Mouse (Mus musculus): ENCODE data around the gene Rps26. TPM values are rescaled to one million over a fixed set of nuclear protein-coding genes. Genes with fewer than 3 reads are reported as not detected.
A peak's percentile ranks its signal among the peaks of the same experiment; 100 is the strongest.

Rps26 gene
- polyA plus RNA-seq, 1 experiment from 2014 or later = 485 TPM

DNA sequence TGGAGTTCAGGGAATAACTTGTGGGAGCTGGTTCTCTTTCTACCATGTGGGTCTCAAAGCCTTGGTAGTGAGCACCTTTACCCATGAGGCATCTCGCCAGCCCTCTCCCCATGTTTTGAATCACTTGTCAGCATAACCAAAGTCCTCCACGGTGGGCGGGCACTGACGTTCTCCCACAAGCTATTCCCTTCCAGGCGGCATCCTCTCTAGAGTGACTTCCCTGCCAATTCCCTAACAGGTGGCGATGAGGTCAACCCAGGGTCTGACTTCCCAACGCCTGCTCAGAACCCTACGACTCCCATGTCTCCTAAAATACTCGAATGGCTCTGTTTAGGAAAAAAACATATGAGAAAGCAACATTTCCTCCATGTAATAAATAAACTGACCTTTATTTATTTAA lies 31.3 kb upstream of the Rps26 start:
- Histone ChIP-seq H3K27ac (no peak overlapping the region), H3K36me3 (no peaks in the 10 kb centered on the region), H3K9ac (no peak overlapping the region), H3K4me2 (no peak overlapping the region), H3K9me3 (no peaks in the 10 kb centered on the region), H3K4me1 (replicated peaks) (no peaks in the 10 kb centered on the region), H3K27me3 (no peaks in the 10 kb centered on the region), H3K4me3 (no peak overlapping the region)
- 62% methylated on average over 9 of the region's 9 CpGs for WGBS
- no peak for ATAC-seq (ENCODE audit: low FRiP score)

DNA sequence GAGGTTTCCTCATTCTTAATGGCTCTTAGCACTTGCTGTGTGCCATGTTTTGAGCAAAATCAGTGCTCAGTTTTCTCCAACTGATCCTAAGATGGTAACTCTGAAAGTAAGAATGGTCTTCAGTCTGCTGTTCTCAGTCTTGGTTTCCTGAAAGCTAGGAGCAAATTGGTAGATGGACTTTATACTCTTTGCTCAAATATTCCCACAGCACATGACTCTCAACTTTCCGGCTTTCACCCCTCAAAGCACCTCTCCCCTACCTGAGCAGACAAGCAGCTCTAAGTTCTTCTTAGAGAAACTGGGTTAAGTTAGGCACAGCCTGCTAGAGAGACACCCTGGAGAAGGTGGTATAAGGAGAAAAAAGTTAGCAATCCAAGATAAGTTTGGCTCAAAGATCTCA lies 30.2 kb upstream of the Rps26 start:
- no peak for ATAC-seq (ENCODE audit: low FRiP score)

DNA sequence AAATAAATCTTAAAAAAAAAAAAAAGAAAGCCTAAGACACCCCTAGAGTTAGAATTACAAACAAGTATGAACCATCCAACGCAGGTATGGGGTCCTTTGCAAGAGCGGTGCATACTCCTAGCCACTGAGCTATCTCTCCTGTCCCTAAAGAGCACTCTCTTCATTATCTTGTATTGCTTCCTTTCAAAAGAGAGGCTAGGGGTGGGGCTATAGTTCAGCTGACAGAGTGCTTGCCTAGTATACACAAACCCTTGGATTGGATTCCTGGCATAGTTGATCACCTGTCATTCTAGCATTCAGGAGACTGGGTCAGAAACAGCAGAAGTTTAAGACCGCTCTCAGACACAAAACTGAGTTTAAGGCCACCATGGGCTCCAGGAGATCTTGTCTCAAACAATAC lies 28.7 kb upstream of the Rps26 start:
- Histone ChIP-seq H3K4me1 (replicated peaks) (no peaks in the 10 kb centered on the region), H3K9ac (no peak overlapping the region), H3K36me3 (no peaks in the 10 kb centered on the region), H3K4me3 (no peak overlapping the region), H3K4me2 (no peak overlapping the region), H3K27me3 (no peaks in the 10 kb centered on the region), H3K27ac (no peak overlapping the region), H3K9me3 (no peaks in the 10 kb centered on the region)
- WGBS = 82% methylated on average over 3 of the region's 3 CpGs
- ATAC-seq (ENCODE audit: low FRiP score) = no peak

More for the DNA sequence above, 30.2 kb upstream of the Rps26 start:
- H3K9me3 ChIP-seq = no peaks in the 10 kb centered on the region
- 97% methylated on average over 1 of the region's 1 CpGs for WGBS
- H3K4me3 ChIP-seq = no peak overlapping the region
- no peaks in the 10 kb centered on the region for H3K4me1 ChIP-seq (replicated peaks)
- H3K9ac ChIP-seq = no peak overlapping the region
- H3K27me3 ChIP-seq = no peaks in the 10 kb centered on the region
- H3K36me3 ChIP-seq = no peaks in the 10 kb centered on the region
- no peak overlapping the region for H3K27ac ChIP-seq
- no peak overlapping the region for H3K4me2 ChIP-seq

GRCm38 (mm10) chr10:128653866-128654265 lies 27.3 kb upstream of the Rps26 start:
- Histone ChIP-seq H3K4me1 (replicated peaks) (no peaks in the 10 kb centered on the region), H3K9ac (no peak overlapping the region), H3K4me2 (no peak overlapping the region), H3K4me3 (no peak overlapping the region), H3K36me3 (no peaks in the 10 kb centered on the region), H3K27me3 (no peaks in the 10 kb centered on the region), H3K27ac (no peak overlapping the region), H3K9me3 (no peaks in the 10 kb centered on the region)
- no peak for ATAC-seq (ENCODE audit: low FRiP score)
- 80% methylated on average over 4 of the region's 4 CpGs for WGBS

DNA sequence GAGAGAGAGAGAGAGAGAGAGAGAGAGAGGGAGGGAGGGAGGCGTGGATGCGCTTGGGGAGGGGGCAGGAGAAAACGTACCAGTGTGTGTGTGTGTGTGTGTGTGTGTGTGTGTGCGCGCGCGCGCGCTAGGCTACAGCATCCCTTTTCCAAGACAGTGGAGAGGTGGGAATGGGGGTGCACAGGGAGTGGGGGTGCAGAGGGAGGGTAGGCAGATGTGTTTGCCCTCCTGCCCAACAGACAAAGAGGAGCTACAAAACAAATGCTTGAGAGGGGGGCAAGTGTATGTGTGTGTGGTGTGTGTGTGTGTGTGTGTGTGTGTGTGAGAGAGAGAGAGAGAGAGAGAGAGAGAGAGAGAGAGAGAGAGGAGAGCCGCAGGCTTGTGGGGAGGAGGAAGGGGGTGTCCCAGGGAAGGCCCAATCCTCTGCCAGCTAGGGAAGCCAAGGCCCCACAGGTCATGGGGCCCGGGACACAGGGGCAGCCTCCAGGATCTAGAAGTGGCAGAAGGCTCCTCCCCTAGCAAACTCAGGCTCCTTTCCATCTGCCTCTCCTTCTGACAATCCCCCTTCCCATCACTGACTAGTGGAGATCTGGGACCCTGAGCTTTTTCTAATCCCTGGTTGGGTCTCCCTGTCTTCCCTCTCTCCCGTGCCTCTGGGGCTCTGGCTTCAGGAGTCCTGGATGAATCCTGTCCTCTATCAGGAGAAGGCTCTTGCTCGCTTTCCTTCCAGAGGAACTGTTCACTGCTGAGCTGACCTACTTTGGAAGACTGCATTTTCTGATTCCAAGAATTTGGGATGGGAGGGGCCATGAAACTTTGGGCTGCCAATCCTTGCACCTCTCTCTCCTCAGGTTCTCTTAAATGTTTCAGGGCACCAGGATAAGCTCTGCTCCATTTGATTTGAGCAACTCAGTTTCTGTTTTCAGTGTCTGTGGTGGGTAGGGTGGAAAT lies 19.9 kb upstream of the Rps26 start:
- Histone ChIP-seq H3K9ac (peak overlapping the region; percentile 85), H3K4me2 (peak overlapping the region; percentile 73), H3K27me3 (no peaks in the 10 kb centered on the region), H3K4me1 (replicated peaks) (peaks cover 47% of the 10 kb centered on the region), H3K36me3 (peaks cover 10% of the 10 kb centered on the region), H3K4me3 (peak overlapping the region; percentile 60), H3K27ac (peak overlapping the region; percentile 96), H3K9me3 (no peaks in the 10 kb centered on the region)
- WGBS = 8% methylated on average over 11 of the region's 13 CpGs
- peak; percentile 86 for ATAC-seq (ENCODE audit: low FRiP score)

DNA sequence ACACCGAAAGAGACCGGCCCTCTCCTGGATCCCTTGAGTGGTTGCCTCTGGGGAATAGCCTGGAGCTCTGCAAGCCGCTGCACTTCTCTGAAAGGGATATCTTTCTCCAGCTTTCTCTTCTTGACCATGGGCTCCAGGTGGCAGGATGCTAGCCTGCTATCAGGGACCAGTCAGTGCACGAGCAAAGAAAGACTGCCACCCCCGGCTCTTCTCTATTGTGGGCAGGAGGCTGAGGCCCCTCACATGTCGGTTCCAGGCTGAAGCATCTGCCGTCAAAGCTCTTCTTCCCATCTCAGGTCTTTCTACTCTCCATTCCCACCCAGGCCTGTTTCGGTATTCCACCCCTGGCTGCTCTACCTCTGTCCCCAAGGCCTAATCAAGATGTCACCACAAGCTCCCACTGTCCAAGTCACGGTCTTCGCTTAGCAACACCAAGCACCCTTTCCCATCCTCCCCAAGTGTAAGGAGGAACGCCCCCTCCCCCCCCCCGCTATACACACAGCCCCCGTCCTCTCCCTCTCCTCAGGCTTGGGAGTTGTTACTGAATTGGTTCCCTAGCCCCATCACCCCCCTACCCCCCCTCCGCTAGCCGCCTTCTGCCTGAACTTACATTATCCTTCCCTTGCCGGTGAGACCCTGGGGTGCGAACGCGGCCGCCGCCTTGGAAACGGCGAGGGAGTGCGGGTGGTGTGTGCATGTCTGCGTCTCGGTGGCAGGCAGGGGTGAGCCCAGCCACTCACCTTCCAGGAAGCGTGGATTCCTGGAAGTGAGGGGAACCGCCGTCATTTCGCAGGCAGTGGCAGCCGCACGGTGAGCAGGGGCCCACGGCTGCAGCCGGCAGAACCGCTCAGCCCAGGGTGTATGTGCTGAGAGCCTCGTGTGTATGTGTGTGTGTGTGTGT lies 18.8 kb upstream of the Rps26 start, which contains the start of gene Ikzf4:
Gene Ikzf4, minus strand, starts transcription at position 881 of the 901 bp plus-strand sequence.
- Histone ChIP-seq H3K4me2 (peak within 1 kb of the TSS; percentile 73), H3K4me1 (replicated peaks) (peaks cover 47% of the 10 kb centered on the region), H3K9me3 (no peaks in the 10 kb centered on the region), H3K36me3 (peaks cover 21% of the 10 kb centered on the region), H3K4me3 (peak within 1 kb of the TSS; percentile 60), H3K27ac (peak within 1 kb of the TSS; percentile 96), H3K9ac (peak within 1 kb of the TSS; percentile 85), H3K27me3 (no peaks in the 10 kb centered on the region)
- 2% methylated on average over 34 of the region's 36 CpGs for WGBS
- ATAC-seq (ENCODE audit: low FRiP score) = peak; percentile 83

DNA sequence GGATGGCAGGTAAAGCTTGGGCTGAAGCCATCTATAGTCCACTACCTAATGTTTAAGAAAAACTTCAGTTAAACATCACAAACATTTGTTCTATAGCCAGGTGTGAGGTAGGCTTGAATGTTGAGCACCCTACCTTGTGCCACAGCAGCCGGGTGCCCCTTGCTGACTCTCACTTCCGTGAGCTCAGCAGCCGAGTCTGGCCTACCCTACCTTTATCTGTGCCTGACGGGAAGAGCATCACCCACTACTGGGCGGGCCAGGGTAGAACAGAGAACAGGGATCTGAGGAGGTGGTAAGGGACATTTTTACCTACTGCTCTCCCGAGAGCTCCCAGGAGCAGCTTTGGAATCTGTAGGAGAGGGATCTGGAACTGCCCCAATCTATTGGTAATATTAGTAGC lies 16.2 kb upstream of the Rps26 start:
- Histone ChIP-seq H3K4me2 (no peak overlapping the region; the same call in 1 of the 2 replicates), H3K9me3 (no peaks in the 10 kb centered on the region), H3K9ac (no peak overlapping the region), H3K4me3 (no peak overlapping the region), H3K4me1 (replicated peaks) (peaks cover 47% of the 10 kb centered on the region), H3K27me3 (no peaks in the 10 kb centered on the region), H3K36me3 (peaks cover 42% of the 10 kb centered on the region), H3K27ac (no peak overlapping the region)
- 86% methylated on average over 6 of the region's 6 CpGs for WGBS
- ATAC-seq (ENCODE audit: low FRiP score) = no peak

GRCm38 (mm10) chr10:128641871-128642270 lies 15.3 kb upstream of the Rps26 start:
- H3K9ac ChIP-seq = no peak overlapping the region
- H3K4me1 ChIP-seq (replicated peaks) = peaks cover 50% of the 10 kb centered on the region
- H3K9me3 ChIP-seq = no peaks in the 10 kb centered on the region
- no peak overlapping the region for H3K4me2 ChIP-seq
- H3K36me3 ChIP-seq = peaks cover 46% of the 10 kb centered on the region
- no peak for ATAC-seq (ENCODE audit: low FRiP score)
- no peak overlapping the region for H3K27ac ChIP-seq
- no peaks in the 10 kb centered on the region for H3K27me3 ChIP-seq
- WGBS = 85% methylated on average over 7 of the region's 7 CpGs
- H3K4me3 ChIP-seq = no peak overlapping the region

DNA sequence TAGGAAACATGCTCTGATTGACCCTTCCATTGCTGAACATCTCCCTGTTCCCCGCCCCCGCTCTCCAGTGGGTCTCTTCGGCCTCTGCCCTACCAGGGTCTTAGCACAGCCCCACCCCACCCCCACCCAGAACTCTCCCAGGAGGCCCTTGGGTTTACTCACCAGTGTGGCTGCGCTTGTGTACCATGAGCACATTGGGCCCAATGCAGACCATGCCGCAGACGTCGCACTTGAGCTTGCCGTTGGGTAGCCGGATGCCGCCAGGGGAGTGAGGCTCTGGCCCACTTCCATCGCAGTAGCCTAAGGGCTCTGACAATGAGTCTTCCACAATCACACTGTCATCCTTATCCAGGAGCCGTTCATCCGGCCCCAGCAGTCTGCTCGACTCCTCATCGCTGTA lies 14.3 kb upstream of the Rps26 start:
- Histone ChIP-seq H3K36me3 (peaks cover 56% of the 10 kb centered on the region), H3K4me3 (no peak overlapping the region), H3K27me3 (no peaks in the 10 kb centered on the region), H3K4me1 (replicated peaks) (peaks cover 44% of the 10 kb centered on the region), H3K9ac (no peak overlapping the region), H3K4me2 (no peak overlapping the region), H3K9me3 (no peaks in the 10 kb centered on the region), H3K27ac (no peak overlapping the region)
- ATAC-seq (ENCODE audit: low FRiP score) = no peak
- WGBS = 90% methylated on average over 15 of the region's 15 CpGs

- ATAC-seq (ENCODE audit: low FRiP score) = no peak
- H3K4me2 ChIP-seq = no peak overlapping the region
- no peaks in the 10 kb centered on the region for H3K9me3 ChIP-seq
- no peak overlapping the region for H3K27ac ChIP-seq
- no peaks in the 10 kb centered on the region for H3K27me3 ChIP-seq
- H3K9ac ChIP-seq = no peak overlapping the region
- H3K4me1 ChIP-seq (replicated peaks) = peaks cover 41% of the 10 kb centered on the region
- WGBS = 91% methylated on average over 14 of the region's 14 CpGs
- H3K4me3 ChIP-seq = no peak overlapping the region
- H3K36me3 ChIP-seq = peaks cover 65% of the 10 kb centered on the region
Observed at GRCm38 (mm10) chr10:128639999-128640398, 13.5 kb upstream of the Rps26 start.

GRCm38 (mm10) chr10:128637011-128637410 lies 10.5 kb upstream of the Rps26 start:
- ATAC-seq (ENCODE audit: low FRiP score) = no peak
- H3K4me1 ChIP-seq (replicated peaks) = peaks cover 13% of the 10 kb centered on the region
- peak overlapping the region; percentile 11; the same call in 1 of the 2 replicates for H3K9ac ChIP-seq
- no peaks in the 10 kb centered on the region for H3K9me3 ChIP-seq
- H3K4me2 ChIP-seq = peak overlapping the region; percentile 33
- WGBS = 11% methylated on average over 11 of the region's 11 CpGs
- H3K4me3 ChIP-seq = no peak overlapping the region
- no peaks in the 10 kb centered on the region for H3K27me3 ChIP-seq
- no peak overlapping the region for H3K27ac ChIP-seq
- H3K36me3 ChIP-seq = peaks cover 86% of the 10 kb centered on the region

DNA sequence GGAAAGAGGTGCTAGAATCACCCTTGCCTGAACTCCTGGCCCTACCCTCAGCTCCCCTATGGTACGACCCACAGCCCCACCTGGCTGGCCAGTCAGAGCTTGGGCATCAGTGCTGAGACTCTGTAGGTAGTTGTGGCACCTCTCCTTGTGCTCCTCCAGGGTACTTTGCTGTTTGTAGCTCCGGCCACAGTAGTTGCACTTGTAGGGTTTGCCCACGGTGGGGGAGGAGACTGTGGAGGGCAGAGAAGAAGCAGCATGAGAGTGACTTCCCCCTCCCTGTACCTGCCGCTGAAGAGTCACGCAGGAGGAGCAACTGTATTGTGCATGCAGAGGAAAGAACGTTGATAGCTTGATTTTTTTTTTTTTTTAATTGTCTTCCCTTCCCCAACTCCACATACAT lies 10.0 kb upstream of the Rps26 start:
- Histone ChIP-seq H3K27me3 (no peaks in the 10 kb centered on the region), H3K4me2 (peak overlapping the region; percentile 33), H3K27ac (no peak overlapping the region), H3K4me1 (replicated peaks) (peaks cover 9% of the 10 kb centered on the region), H3K9me3 (no peaks in the 10 kb centered on the region), H3K36me3 (peaks cover 82% of the 10 kb centered on the region), H3K4me3 (no peak overlapping the region), H3K9ac (no peak overlapping the region)
- no peak for ATAC-seq (ENCODE audit: low FRiP score)
- WGBS = 54% methylated on average over 6 of the region's 6 CpGs
